Comparison of ENCODE assay signal across 26 mouse cellular contexts in genomic region chr8:102575523-102575922, GRCm38 (mm10).
DNase-seq lines count a peak whose midpoint lies in the region; ATAC-seq lines count a peak whose summit lies in the region.
"Had no signal": no experiment of that assay in that cellular context is flagged by ENCODE, and none has a peak within 500 bp of the region (broad histone marks: within the 10 kb centered on the region; RNA-seq: fewer than 3 reads in every experiment).

No protein-coding gene starts in this region.

- H3K9me3 ChIP-seq in heart, embryonic 13.5 days, result no peaks in the 10 kb centered on the region; the same call in 1 of the 2 replicates
- H3K9me3 ChIP-seq in midbrain, embryonic 14.5 days (ENCODE audit: control insufficient read depth, low read length), result no peaks in the 10 kb centered on the region
- H3K9me3 ChIP-seq in midbrain, embryonic 16.5 days (replicated peaks; ENCODE audit: control insufficient read depth, low read length, poor library complexity, severe bottlenecking), result no peaks in the 10 kb centered on the region
- no peaks in the 10 kb centered on the region for H3K9me3 ChIP-seq in forebrain, embryonic 15.5 days
- H3K9me3 ChIP-seq: embryonic facial prominence, embryonic 15.5 days; heart, embryonic 12.5 days; kidney, embryonic 15.5 days; limb, embryonic 13.5 days; liver, embryonic 12.5 days; midbrain, embryonic 12.5 days had no signal

- no peaks in the 10 kb centered on the region for H3K36me3 ChIP-seq in heart, embryonic 13.5 days
- H3K36me3 ChIP-seq in midbrain, embryonic 14.5 days (ENCODE audit: control insufficient read depth, insufficient read depth, low read length), result no peaks in the 10 kb centered on the region
- H3K36me3 ChIP-seq in midbrain, embryonic 16.5 days (ENCODE audit: control insufficient read depth, insufficient read depth, low read length), result no peaks in the 10 kb centered on the region
- H3K36me3 ChIP-seq in forebrain, embryonic 15.5 days, result no peaks in the 10 kb centered on the region
- H3K36me3 ChIP-seq: embryonic facial prominence, embryonic 15.5 days; heart, embryonic 12.5 days; kidney, embryonic 15.5 days; limb, embryonic 13.5 days; liver, embryonic 12.5 days; midbrain, embryonic 12.5 days had no signal

- H3K27ac ChIP-seq in heart, embryonic 13.5 days (replicated peaks), result peak overlapping the region; percentile 1; the same call in 1 of the 2 replicates
- H3K27ac ChIP-seq in midbrain, embryonic 14.5 days (replicated peaks; ENCODE audit: low read depth, low read length), result no peak overlapping the region
- no peak overlapping the region for H3K27ac ChIP-seq in midbrain, embryonic 16.5 days (ENCODE audit: low read length)
- no peak overlapping the region for H3K27ac ChIP-seq in forebrain, embryonic 15.5 days (replicated peaks)
- H3K27ac ChIP-seq: embryonic facial prominence, embryonic 15.5 days; kidney, embryonic 15.5 days; limb, embryonic 13.5 days; liver, embryonic 12.5 days; midbrain, embryonic 12.5 days had no signal

- no peaks in the 10 kb centered on the region for H3K4me1 ChIP-seq in heart, embryonic 13.5 days
- no peaks in the 10 kb centered on the region for H3K4me1 ChIP-seq in midbrain, embryonic 14.5 days (ENCODE audit: control insufficient read depth, insufficient read depth, low read length)
- H3K4me1 ChIP-seq in midbrain, embryonic 16.5 days (ENCODE audit: control insufficient read depth, insufficient read depth, low read length), result no peaks in the 10 kb centered on the region
- peaks cover 10% of the 10 kb centered on the region; the same call in 1 of the 2 replicates for H3K4me1 ChIP-seq in forebrain, embryonic 15.5 days
- H3K4me1 ChIP-seq: embryonic facial prominence, embryonic 15.5 days; heart, embryonic 12.5 days; kidney, embryonic 15.5 days; liver, embryonic 12.5 days; midbrain, embryonic 12.5 days had no signal

- 76% methylated on average over 8 of the region's 8 CpGs for WGBS in heart, embryonic 13.5 days
- 67% methylated on average over 8 of the region's 8 CpGs for WGBS in midbrain, embryonic 14.5 days
- 55% methylated on average over 8 of the region's 8 CpGs for WGBS in midbrain, embryonic 16.5 days
- WGBS in forebrain, embryonic 15.5 days, result 9% methylated on average over 8 of the region's 8 CpGs

- H3K9ac ChIP-seq in heart, embryonic 13.5 days, result no peak overlapping the region
- H3K9ac ChIP-seq in midbrain, embryonic 14.5 days (replicated peaks; ENCODE audit: low read length), result no peak overlapping the region
- H3K9ac ChIP-seq in midbrain, embryonic 16.5 days (ENCODE audit: low read depth, low read length), result no peak overlapping the region
- H3K9ac ChIP-seq in forebrain, embryonic 15.5 days (replicated peaks), result no peak overlapping the region
- H3K9ac ChIP-seq: embryonic facial prominence, embryonic 15.5 days; heart, embryonic 12.5 days; kidney, embryonic 15.5 days; limb, embryonic 13.5 days; liver, embryonic 12.5 days; midbrain, embryonic 12.5 days had no signal

- no peak for ATAC-seq in heart, embryonic 13.5 days (ENCODE audit: extremely low read depth, insufficient number of reproducible peaks, low FRiP score, low TSS enrichment)
- ATAC-seq in midbrain, embryonic 14.5 days (ENCODE audit: low FRiP score, low TSS enrichment), result peak; percentile 53; the same call in 1 of the 2 replicates
- no peak for ATAC-seq in midbrain, embryonic 16.5 days
- peak; percentile 32; the same call in 1 of the 2 replicates for ATAC-seq in forebrain, embryonic 15.5 days (replicated peaks)
- ATAC-seq: CD4-positive, CD25-positive, alpha-beta regulatory T cell, adult 4 months; liver, embryonic 12.5 days had no signal

- no peak overlapping the region for H3K4me3 ChIP-seq in heart, embryonic 13.5 days
- H3K4me3 ChIP-seq in midbrain, embryonic 14.5 days (replicated peaks; ENCODE audit: low read depth, low read length), result no peak overlapping the region
- H3K4me3 ChIP-seq in midbrain, embryonic 16.5 days (ENCODE audit: low read depth, low read length), result no peak overlapping the region
- no peak overlapping the region for H3K4me3 ChIP-seq in forebrain, embryonic 15.5 days
- H3K4me3 ChIP-seq: embryonic facial prominence, embryonic 15.5 days; heart, embryonic 12.5 days; kidney, embryonic 15.5 days; limb, embryonic 13.5 days; liver, embryonic 12.5 days; midbrain, embryonic 12.5 days had no signal

- no peaks in the 10 kb centered on the region for H3K27me3 ChIP-seq in heart, embryonic 13.5 days (replicated peaks)
- H3K27me3 ChIP-seq in midbrain, embryonic 14.5 days (ENCODE audit: control insufficient read depth, insufficient read depth, low read length), result no peaks in the 10 kb centered on the region
- H3K27me3 ChIP-seq in midbrain, embryonic 16.5 days (ENCODE audit: control insufficient read depth, insufficient read depth, low read depth, low read length), result no peaks in the 10 kb centered on the region
- no peaks in the 10 kb centered on the region for H3K27me3 ChIP-seq in forebrain, embryonic 15.5 days
- H3K27me3 ChIP-seq: embryonic facial prominence, embryonic 15.5 days; heart, embryonic 12.5 days; kidney, embryonic 15.5 days; limb, embryonic 13.5 days; liver, embryonic 12.5 days; midbrain, embryonic 12.5 days had no signal

- no peak for DNase-seq in heart, adult 9 months (ENCODE audit: low spot score in 2 of 2)
- DNase-seq in midbrain, embryonic 14.5 days, result peak; percentile 32
- DNase-seq in MN1 (ENCODE audit: low spot score), result peak; percentile 31
- DNase-seq in layer of hippocampus, postnatal 10 days (ENCODE audit: low spot score in 2 of 2), result no peak
- DNase-seq: adrenal gland, postnatal 25 days; cerebellum, adult 9-11 months; gastrocnemius, postnatal 10 days; heart, adult 11 months; heart, postnatal 14 days; kidney, adult 11 months; kidney, postnatal 36 days; lung, adult 18-20 months; lung, postnatal 10 days; right cerebral cortex, adult 18-20 months; spleen, adult 18-20 months; thymus, postnatal 14 days had no signal

- H3K4me2 ChIP-seq in heart, embryonic 13.5 days, result no peak overlapping the region
- H3K4me2 ChIP-seq in midbrain, embryonic 14.5 days (ENCODE audit: low read length), result no peak overlapping the region
- H3K4me2 ChIP-seq in midbrain, embryonic 16.5 days (ENCODE audit: low read length), result no peak overlapping the region
- no peak overlapping the region for H3K4me2 ChIP-seq in forebrain, embryonic 15.5 days (replicated peaks)
- H3K4me2 ChIP-seq: embryonic facial prominence, embryonic 15.5 days; heart, embryonic 12.5 days; kidney, embryonic 15.5 days; limb, embryonic 13.5 days; liver, embryonic 12.5 days; midbrain, embryonic 12.5 days had no signal

Comparison
In these comparisons a context has a peak if more than half of its experiments do, and no peak if none do; other contexts are left out.
1. ATAC-seq: peak in midbrain, embryonic 14.5 days (single experiment) and forebrain, embryonic 15.5 days (single experiment); none in heart, embryonic 13.5 days (single experiment) and midbrain, embryonic 16.5 days (single experiment).
2. DNase-seq: peak in midbrain, embryonic 14.5 days (single experiment) and MN1 (single experiment); none in heart, adult 9 months (0 of 2) and layer of hippocampus, postnatal 10 days (0 of 2).